Comparison of ENCODE assay signal across 8 mouse cellular contexts in the genomic region with DNA sequence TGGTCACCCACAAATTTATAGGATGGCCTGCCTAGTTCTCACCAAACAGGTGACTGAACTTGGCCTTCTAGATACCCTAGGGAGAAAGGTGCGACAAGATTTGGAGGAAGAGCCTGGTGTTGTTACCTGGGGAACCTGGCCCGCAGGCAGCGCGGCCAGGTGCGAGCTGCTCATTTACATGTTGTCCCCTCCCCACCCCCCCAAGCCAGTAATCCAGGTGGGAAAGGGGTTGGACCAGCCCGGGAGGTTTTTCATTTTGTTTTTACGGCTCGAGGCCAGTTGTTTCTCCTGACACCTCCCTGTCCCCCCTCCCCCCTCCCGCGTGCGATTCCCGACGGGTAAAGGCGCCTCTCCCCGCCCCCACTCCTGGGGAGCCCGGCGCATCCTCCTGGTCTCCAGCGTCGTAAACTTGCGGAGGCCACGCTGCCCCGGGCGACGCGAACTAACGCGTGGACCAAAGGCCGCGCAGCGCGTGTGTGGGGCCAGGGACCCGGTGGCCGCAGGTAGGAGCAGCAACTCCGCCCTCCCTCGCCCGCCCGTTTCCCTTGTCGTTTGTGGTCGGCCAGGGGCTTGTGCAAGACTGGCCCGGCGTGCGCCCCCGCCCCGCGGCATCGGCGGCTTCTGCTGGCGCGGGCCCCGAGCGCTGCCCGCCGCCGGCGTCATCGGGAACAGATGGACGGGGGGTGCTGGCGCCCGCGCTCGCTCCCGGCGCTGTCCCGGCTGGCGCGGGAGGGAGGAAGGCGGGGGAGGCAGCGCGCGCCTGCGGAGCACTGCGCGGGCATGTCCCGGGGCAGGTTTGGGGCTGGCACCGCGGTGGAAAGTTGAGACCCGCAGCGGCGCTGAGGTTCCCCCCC. TPM values are rescaled to one million over a fixed set of nuclear protein-coding genes. Genes with fewer than 3 reads are reported as not detected.
DNase-seq lines count a peak whose midpoint lies in the region; ATAC-seq and TF ChIP-seq lines count a peak whose summit lies in the region.

No protein-coding gene starts in this region.

- H3K27me3 ChIP-seq in forebrain, embryonic 16.5 days (replicated peaks; ENCODE audit: control insufficient read depth, insufficient read depth, low read length), result no peaks in the 10 kb centered on the region
- peaks cover 9% of the 10 kb centered on the region for H3K27me3 ChIP-seq in limb, embryonic 15.5 days
- no peaks in the 10 kb centered on the region for H3K27me3 ChIP-seq in midbrain, postnatal 0 days (ENCODE audit: insufficient read depth, low read length)
- no peaks in the 10 kb centered on the region for H3K27me3 ChIP-seq in stomach, postnatal 0 days (ENCODE audit: control insufficient read depth, insufficient read depth, low read length)

- H3K9me3 ChIP-seq in forebrain, embryonic 16.5 days (ENCODE audit: control insufficient read depth, low read length), result no peaks in the 10 kb centered on the region
- H3K9me3 ChIP-seq in limb, embryonic 15.5 days, result no peaks in the 10 kb centered on the region
- no peaks in the 10 kb centered on the region for H3K9me3 ChIP-seq in midbrain, postnatal 0 days (ENCODE audit: low read length)
- no peaks in the 10 kb centered on the region for H3K9me3 ChIP-seq in stomach, postnatal 0 days (ENCODE audit: control insufficient read depth, low read length)

- 0 out of 2 replicates have a peak, but pooled peaks have one; percentile 13 for TF ChIP-seq POLR2A in brain, embryonic 14.5 days (IDR thresholded peaks at IDR 0.05; ENCODE audit: borderline replicate concordance, extremely low read depth, insufficient read depth, insufficient read length, poor library complexity, severe bottlenecking)

- peak overlapping the region; percentile 99 for H3K4me2 ChIP-seq in forebrain, embryonic 16.5 days (ENCODE audit: low read length)
- H3K4me2 ChIP-seq in limb, embryonic 15.5 days, result peak overlapping the region; percentile 93
- H3K4me2 ChIP-seq in midbrain, postnatal 0 days (ENCODE audit: low read depth, low read length, poor library complexity, severe bottlenecking), result peak overlapping the region; percentile 100
- peak overlapping the region; percentile 97 for H3K4me2 ChIP-seq in stomach, postnatal 0 days (replicated peaks; ENCODE audit: low read depth)

- TF ChIP-seq EP300 in stomach, postnatal 0 days (optimal IDR thresholded peaks at IDR 0.05), result no peak

- H3K4me3 ChIP-seq in forebrain, embryonic 16.5 days (replicated peaks; ENCODE audit: low read length), result peak overlapping the region; percentile 64
- peak overlapping the region; percentile 60 for H3K4me3 ChIP-seq in limb, embryonic 15.5 days
- H3K4me3 ChIP-seq in midbrain, postnatal 0 days (ENCODE audit: low read depth, low read length), result peak overlapping the region; percentile 64
- peak overlapping the region; percentile 64 for H3K4me3 ChIP-seq in stomach, postnatal 0 days (ENCODE audit: low read depth, low read length)

- peak; percentile 6 for ATAC-seq in forebrain, embryonic 16.5 days
- no peak for ATAC-seq in limb, embryonic 15.5 days (ENCODE audit: insufficient number of reproducible peaks, low FRiP score, low TSS enrichment, low read depth)
- ATAC-seq in midbrain, postnatal 0 days (ENCODE audit: low FRiP score), result no peak
- no peak for ATAC-seq in stomach, postnatal 0 days (ENCODE audit: low FRiP score, low TSS enrichment)

- peak; percentile 97 for DNase-seq in heart, adult 11 months
- no peak for DNase-seq in heart, postnatal 25 days (ENCODE audit: low spot score)
- peak; percentile 89 for DNase-seq in brain, embryonic 14.5 days (ENCODE audit: low read depth)
- peak; percentile 61 for DNase-seq in induced T-regulatory cell, adult 2 months (ENCODE audit: low read depth)
- DNase-seq in midbrain, postnatal 0 days (ENCODE audit: low spot score), result peak; percentile 69
- DNase-seq in stomach, postnatal 0 days (ENCODE audit: low spot score), result peak; percentile 71

- intact Hi-C loops in heart, postnatal 25 days (cut with DNase I), result loop anchor here (2.0 to 5.0 kb wide), 3 partner anchors 43 to 208 kb away; no protein-coding TSS in a partner anchor

- H3K36me3 ChIP-seq in forebrain, embryonic 16.5 days (ENCODE audit: control insufficient read depth, insufficient read depth), result no peaks in the 10 kb centered on the region
- no peaks in the 10 kb centered on the region for H3K36me3 ChIP-seq in limb, embryonic 15.5 days
- H3K36me3 ChIP-seq in midbrain, postnatal 0 days (ENCODE audit: insufficient read depth, low read length), result no peaks in the 10 kb centered on the region
- H3K36me3 ChIP-seq in stomach, postnatal 0 days (ENCODE audit: control insufficient read depth, insufficient read depth, low read length), result no peaks in the 10 kb centered on the region

- no peak for TF ChIP-seq CTCF in brain, embryonic 14.5 days (IDR thresholded peaks at IDR 0.05; ENCODE audit: borderline replicate concordance, extremely low read depth, insufficient read depth, insufficient read length)
- no peak for TF ChIP-seq CTCF in midbrain, postnatal 0 days (IDR thresholded peaks at IDR 0.05)
- TF ChIP-seq CTCF in stomach, postnatal 0 days (IDR thresholded peaks at IDR 0.05; ENCODE audit: low read depth), result no peak

- peak overlapping the region; percentile 100 for H3K27ac ChIP-seq in forebrain, embryonic 16.5 days (ENCODE audit: low read length)
- peak overlapping the region; percentile 77 for H3K27ac ChIP-seq in limb, embryonic 15.5 days
- peak overlapping the region; percentile 38; the same call in 1 of the 2 replicates for H3K27ac ChIP-seq in midbrain, postnatal 0 days (ENCODE audit: low read depth, low read length)
- H3K27ac ChIP-seq in stomach, postnatal 0 days (replicated peaks), result peak overlapping the region; percentile 96

- peaks cover 87% of the 10 kb centered on the region for H3K4me1 ChIP-seq in forebrain, embryonic 16.5 days (replicated peaks; ENCODE audit: control insufficient read depth, insufficient read depth, low read length)
- peaks cover 94% of the 10 kb centered on the region for H3K4me1 ChIP-seq in limb, embryonic 15.5 days
- H3K4me1 ChIP-seq in midbrain, postnatal 0 days (ENCODE audit: insufficient read depth, low read length), result peaks cover 51% of the 10 kb centered on the region
- peaks cover 18% of the 10 kb centered on the region for H3K4me1 ChIP-seq in stomach, postnatal 0 days (replicated peaks; ENCODE audit: control insufficient read depth, insufficient read depth)

- H3K9ac ChIP-seq in forebrain, embryonic 16.5 days (replicated peaks; ENCODE audit: low read depth, low read length), result peak overlapping the region; percentile 95
- peak overlapping the region; percentile 50 for H3K9ac ChIP-seq in limb, embryonic 15.5 days
- H3K9ac ChIP-seq in midbrain, postnatal 0 days (replicated peaks; ENCODE audit: low read length, poor library complexity, severe bottlenecking), result peak overlapping the region; percentile 59
- H3K9ac ChIP-seq in stomach, postnatal 0 days (ENCODE audit: low read length), result peak overlapping the region; percentile 77

- WGBS in forebrain, embryonic 16.5 days, result under 1% methylated on average over 74 of the region's 79 CpGs
- WGBS in limb, embryonic 15.5 days, result under 1% methylated on average over 70 of the region's 79 CpGs
- WGBS in midbrain, postnatal 0 days, result under 1% methylated on average over 72 of the region's 79 CpGs
- WGBS in stomach, postnatal 0 days, result under 1% methylated on average over 72 of the region's 79 CpGs

RNA-seq across cellular contexts. Expression of gene Gins2, which starts 53.4 kb away (rescaled TPM):
- 1 to 10 TPM; 1.2 to 1.5 TPM for total RNA-seq in heart, postnatal 25 days (2021)
- 22.9 and 37.8 TPM in 2 replicates for polyA plus RNA-seq in brain, embryonic 14.5 days (2012; rRNA removed)
- polyA plus RNA-seq in forebrain, embryonic 16.5 days (2015; fragmentation: Nextera tagmentation; extraction: Ambion mirVana), result 23.1 and 24.3 TPM in 2 replicates
- 81.4 and 85.2 TPM in 2 replicates for polyA plus RNA-seq in limb, embryonic 15.5 days (2015; fragmentation: Nextera tagmentation; extraction: Ambion mirVana)
- 5.8 and 18.1 TPM in 2 replicates for total RNA-seq in midbrain, postnatal 0 days (2014; rRNA removed)
- 8.4 and 11.3 TPM in 2 replicates for polyA plus RNA-seq in midbrain, postnatal 0 days (2015; fragmentation: Nextera tagmentation; extraction: Ambion mirVana)
- 31.0 and 35.5 TPM in 2 replicates for polyA plus RNA-seq in stomach, postnatal 0 days (2015; fragmentation: Nextera tagmentation; extraction: Ambion mirVana)

Comparison
In these comparisons a context has a peak if more than half of its experiments do, and no peak if none do; other contexts are left out.
1. H3K27ac ChIP-seq: peak in every context shown above with its lines; median percentile 100 in forebrain, embryonic 16.5 days; 96 in stomach, postnatal 0 days; 77 in limb, embryonic 15.5 days; 38 in midbrain, postnatal 0 days.